Mouse (Mus musculus): ENCODE measurements around the gene Zfhx3.

Gene Zfhx3

GRCm38 (mm10) chr8:108017727-108018126, 75.3 kb downstream of the Zfhx3 start:
- no peak for DNase-seq (ENCODE audit: low spot score in 2 of 2)

GRCm38 (mm10) chr8:108019651-108020050, 77.2 kb downstream of the Zfhx3 start:
- DNase-seq (ENCODE audit: low spot score in 2 of 2), result no peak

- DNase-seq (ENCODE audit: low spot score in 2 of 2), result no peak
Measured at GRCm38 (mm10) chr8:108022404-108022803, 80.0 kb downstream of the Zfhx3 start.

GRCm38 (mm10) chr8:108024331-108024730, 81.9 kb downstream of the Zfhx3 start:
- DNase-seq (ENCODE audit: low spot score in 2 of 2), result no peak

- no peak for DNase-seq (ENCODE audit: low spot score in 2 of 2)
Measured at GRCm38 (mm10) chr8:108025249-108025648, 82.8 kb downstream of the Zfhx3 start.

GRCm38 (mm10) chr8:108026557-108027440, 84.4 kb downstream of the Zfhx3 start:
- no peak for DNase-seq (ENCODE audit: low spot score in 2 of 2)

GRCm38 (mm10) chr8:108027561-108028025, 85.1 kb downstream of the Zfhx3 start:
- DNase-seq (ENCODE audit: low spot score in 2 of 2), result no peak

GRCm38 (mm10) chr8:108028440-108028839, 86.0 kb downstream of the Zfhx3 start:
- DNase-seq (ENCODE audit: low spot score in 2 of 2), result no peak

- DNase-seq (ENCODE audit: low spot score in 2 of 2), result no peak
Measured at GRCm38 (mm10) chr8:108031159-108031558, 88.7 kb downstream of the Zfhx3 start.

GRCm38 (mm10) chr8:108034070-108034469, 91.6 kb downstream of the Zfhx3 start:
- no peak for DNase-seq (ENCODE audit: low spot score in 2 of 2)

GRCm38 (mm10) chr8:108034726-108035125, 92.3 kb downstream of the Zfhx3 start:
- DNase-seq (ENCODE audit: low spot score in 2 of 2), result no peak

GRCm38 (mm10) chr8:108043618-108044017, 101.2 kb downstream of the Zfhx3 start:
- DNase-seq (ENCODE audit: low spot score in 2 of 2), result no peak

GRCm38 (mm10) chr8:108044185-108044584, 101.7 kb downstream of the Zfhx3 start:
- DNase-seq (ENCODE audit: low spot score in 2 of 2), result no peak

- DNase-seq (ENCODE audit: low spot score in 2 of 2), result no peak
Measured at GRCm38 (mm10) chr8:108056241-108056640, 113.8 kb downstream of the Zfhx3 start.

- no peak for DNase-seq (ENCODE audit: low spot score in 2 of 2)
Measured at GRCm38 (mm10) chr8:108061972-108062371, 119.5 kb downstream of the Zfhx3 start.

GRCm38 (mm10) chr8:108067111-108067510, 124.7 kb downstream of the Zfhx3 start:
- DNase-seq (ENCODE audit: low spot score in 2 of 2), result no peak

- no peak for DNase-seq (ENCODE audit: low spot score in 2 of 2)
Measured at GRCm38 (mm10) chr8:108068195-108068594, 125.8 kb downstream of the Zfhx3 start.

- DNase-seq (ENCODE audit: low spot score in 2 of 2), result no peak
Measured at GRCm38 (mm10) chr8:108070438-108070837, 128.0 kb downstream of the Zfhx3 start.

- no peak for DNase-seq (ENCODE audit: low spot score in 2 of 2)
Measured at GRCm38 (mm10) chr8:108072126-108072746, 129.8 kb downstream of the Zfhx3 start.

GRCm38 (mm10) chr8:108072853-108073252, 130.4 kb downstream of the Zfhx3 start:
- DNase-seq (ENCODE audit: low spot score in 2 of 2), result no peak

GRCm38 (mm10) chr8:108075176-108075575, 132.7 kb downstream of the Zfhx3 start:
- no peak for DNase-seq (ENCODE audit: low spot score in 2 of 2)

- DNase-seq (ENCODE audit: low spot score in 2 of 2), result no peak
Measured at GRCm38 (mm10) chr8:108078726-108079125, 136.3 kb downstream of the Zfhx3 start.

- no peak for DNase-seq (ENCODE audit: low spot score in 2 of 2)
Measured at GRCm38 (mm10) chr8:108086913-108087312, 144.5 kb downstream of the Zfhx3 start.

Measured in urinary bladder, adult 18-20 months (tissue).